Mouse (Mus musculus): Measurements from ENCODE around the gene Zfp422. TPM values are rescaled to one million over a fixed set of nuclear protein-coding genes. Genes with fewer than 3 reads are reported as not detected.
A peak's percentile ranks its signal among the peaks of the same experiment; 100 is the strongest.

Gene Zfp422
- total and polyA plus RNA-seq, 2 experiments from 2014 or later: 64.5 to 95.0 TPM

GRCm38 (mm10) chr6:116672349-116672748, 43.5 kb upstream of the Zfp422 start:
- H3K9ac ChIP-seq (replicated peaks; ENCODE audit: low read length, poor library complexity, severe bottlenecking): no peak overlapping the region
- H3K4me3 ChIP-seq (ENCODE audit: low read depth, low read length): no peak overlapping the region
- DNase-seq (ENCODE audit: low spot score): peak; percentile 22

GRCm38 (mm10) chr6:116671768-116672167, 43.0 kb upstream of the Zfp422 start:
- H3K4me1 ChIP-seq (ENCODE audit: insufficient read depth, low read length): peaks cover 14% of the 10 kb centered on the region
- H3K4me3 ChIP-seq (ENCODE audit: low read depth, low read length): no peak overlapping the region
- no peak overlapping the region for H3K27ac ChIP-seq (ENCODE audit: low read depth, low read length)
- H3K9me3 ChIP-seq (ENCODE audit: low read length): no peaks in the 10 kb centered on the region
- DNase-seq (ENCODE audit: low spot score) (peak; percentile 19), ATAC-seq (ENCODE audit: low FRiP score) (no peak)
- no peak for TF ChIP-seq CTCF (IDR thresholded peaks at IDR 0.05)
- H3K4me2 ChIP-seq (ENCODE audit: low read depth, low read length, poor library complexity, severe bottlenecking): peak overlapping the region; percentile 12; the same call in 1 of the 2 replicates
- H3K27me3 ChIP-seq (ENCODE audit: insufficient read depth, low read length): no peaks in the 10 kb centered on the region
- WGBS: 77% methylated on average over 4 of the region's 4 CpGs
- H3K36me3 ChIP-seq (ENCODE audit: insufficient read depth, low read length): no peaks in the 10 kb centered on the region
- no peak overlapping the region for H3K9ac ChIP-seq (replicated peaks; ENCODE audit: low read length, poor library complexity, severe bottlenecking)

More at GRCm38 (mm10) chr6:116672349-116672748, 43.5 kb upstream of the Zfp422 start:
- Histone ChIP-seq H3K27ac (ENCODE audit: low read depth, low read length) (no peak overlapping the region), H3K4me1 (ENCODE audit: insufficient read depth, low read length) (peaks cover 14% of the 10 kb centered on the region), H3K4me2 (ENCODE audit: low read depth, low read length, poor library complexity, severe bottlenecking) (peak overlapping the region; percentile 93; the same call in 1 of the 2 replicates), H3K27me3 (ENCODE audit: insufficient read depth, low read length) (no peaks in the 10 kb centered on the region), H3K9me3 (ENCODE audit: low read length) (no peaks in the 10 kb centered on the region), H3K36me3 (ENCODE audit: insufficient read depth, low read length) (no peaks in the 10 kb centered on the region)
- 60% methylated on average over 5 of the region's 5 CpGs for WGBS
- ATAC-seq (ENCODE audit: low FRiP score): no peak
- TF ChIP-seq CTCF (IDR thresholded peaks at IDR 0.05): no peak

- WGBS: 17% methylated on average over 5 of the region's 5 CpGs
- H3K27me3 ChIP-seq (ENCODE audit: insufficient read depth, low read length): no peaks in the 10 kb centered on the region
- H3K36me3 ChIP-seq (ENCODE audit: insufficient read depth, low read length): no peaks in the 10 kb centered on the region
- DNase-seq (ENCODE audit: low spot score) (peak; percentile 40), ATAC-seq (ENCODE audit: low FRiP score) (no peak)
- H3K4me2 ChIP-seq (ENCODE audit: low read depth, low read length, poor library complexity, severe bottlenecking): peak overlapping the region; percentile 30
- H3K4me3 ChIP-seq (ENCODE audit: low read depth, low read length): no peak overlapping the region
- TF ChIP-seq CTCF (IDR thresholded peaks at IDR 0.05): no peak
- H3K4me1 ChIP-seq (ENCODE audit: insufficient read depth, low read length): peaks cover 14% of the 10 kb centered on the region
- no peak overlapping the region; the same call in 1 of the 2 replicates for H3K9ac ChIP-seq (replicated peaks; ENCODE audit: low read length, poor library complexity, severe bottlenecking)
- H3K27ac ChIP-seq (ENCODE audit: low read depth, low read length): no peak overlapping the region
- no peaks in the 10 kb centered on the region for H3K9me3 ChIP-seq (ENCODE audit: low read length)
Measured at GRCm38 (mm10) chr6:116671031-116671430, 42.2 kb upstream of the Zfp422 start.

GRCm38 (mm10) chr6:116670144-116670543, 41.3 kb upstream of the Zfp422 start:
- WGBS: 15% methylated on average over 6 of the region's 6 CpGs
- Histone ChIP-seq H3K4me2 (ENCODE audit: low read depth, low read length, poor library complexity, severe bottlenecking) (no peak overlapping the region), H3K27ac (ENCODE audit: low read depth, low read length) (no peak overlapping the region), H3K9me3 (ENCODE audit: low read length) (no peaks in the 10 kb centered on the region), H3K4me1 (ENCODE audit: insufficient read depth, low read length) (peaks cover 14% of the 10 kb centered on the region), H3K36me3 (ENCODE audit: insufficient read depth, low read length) (no peaks in the 10 kb centered on the region), H3K27me3 (ENCODE audit: insufficient read depth, low read length) (no peaks in the 10 kb centered on the region), H3K9ac (replicated peaks; ENCODE audit: low read length, poor library complexity, severe bottlenecking) (no peak overlapping the region), H3K4me3 (ENCODE audit: low read depth, low read length) (no peak overlapping the region)
- peak; percentile 73 for DNase-seq (ENCODE audit: low spot score)
- peak; percentile 37 for TF ChIP-seq CTCF (IDR thresholded peaks at IDR 0.05)
- ATAC-seq (ENCODE audit: low FRiP score): 0 out of 2 replicates have a peak, but pooled peaks have one; percentile 29

GRCm38 (mm10) chr6:116668682-116669470, 40.1 kb upstream of the Zfp422 start:
- peaks cover 11% of the 10 kb centered on the region for H3K4me1 ChIP-seq (ENCODE audit: insufficient read depth, low read length)
- DNase-seq (ENCODE audit: low spot score): peak; percentile 25
- TF ChIP-seq CTCF (IDR thresholded peaks at IDR 0.05): no peak

GRCm38 (mm10) chr6:116667382-116667781, 38.6 kb upstream of the Zfp422 start:
- Histone ChIP-seq H3K4me3 (ENCODE audit: low read depth, low read length) (no peak overlapping the region), H3K4me2 (ENCODE audit: low read depth, low read length, poor library complexity, severe bottlenecking) (no peak overlapping the region), H3K9ac (replicated peaks; ENCODE audit: low read length, poor library complexity, severe bottlenecking) (no peak overlapping the region), H3K27ac (ENCODE audit: low read depth, low read length) (no peak overlapping the region), H3K4me1 (ENCODE audit: insufficient read depth, low read length) (peaks cover 5% of the 10 kb centered on the region), H3K36me3 (ENCODE audit: insufficient read depth, low read length) (no peaks in the 10 kb centered on the region), H3K27me3 (ENCODE audit: insufficient read depth, low read length) (no peaks in the 10 kb centered on the region), H3K9me3 (ENCODE audit: low read length) (no peaks in the 10 kb centered on the region)
- 55% methylated on average over 3 of the region's 3 CpGs for WGBS
- ATAC-seq (ENCODE audit: low FRiP score) (no peak), DNase-seq (ENCODE audit: low spot score) (no peak)
- TF ChIP-seq CTCF (IDR thresholded peaks at IDR 0.05): no peak

More at GRCm38 (mm10) chr6:116668682-116669470, 40.1 kb upstream of the Zfp422 start:
- Histone ChIP-seq H3K27ac (ENCODE audit: low read depth, low read length) (no peak overlapping the region), H3K9ac (replicated peaks; ENCODE audit: low read length, poor library complexity, severe bottlenecking) (no peak overlapping the region), H3K4me2 (ENCODE audit: low read depth, low read length, poor library complexity, severe bottlenecking) (no peak overlapping the region), H3K4me3 (ENCODE audit: low read depth, low read length) (no peak overlapping the region), H3K36me3 (ENCODE audit: insufficient read depth, low read length) (no peaks in the 10 kb centered on the region), H3K9me3 (ENCODE audit: low read length) (no peaks in the 10 kb centered on the region), H3K27me3 (ENCODE audit: insufficient read depth, low read length) (no peaks in the 10 kb centered on the region)
- 50% methylated on average over 11 of the region's 11 CpGs for WGBS
- ATAC-seq (ENCODE audit: low FRiP score): no peak

Data from midbrain, postnatal 0 days (tissue).